Mouse (Mus musculus): ENCODE data around the gene Fbxo7. TPM values are rescaled to one million over a fixed set of nuclear protein-coding genes. Genes with fewer than 3 reads are reported as not detected.
"Not testable (repeated sequence)": the region's sequence is repeated elsewhere in the genome, so short reads cannot be mapped to it uniquely, and the experiment has no call there.

Fbxo7 gene
- 29.1 and 33.9 TPM in 2 replicates for polyA plus RNA-seq (2012; rRNA removed)

DNA sequence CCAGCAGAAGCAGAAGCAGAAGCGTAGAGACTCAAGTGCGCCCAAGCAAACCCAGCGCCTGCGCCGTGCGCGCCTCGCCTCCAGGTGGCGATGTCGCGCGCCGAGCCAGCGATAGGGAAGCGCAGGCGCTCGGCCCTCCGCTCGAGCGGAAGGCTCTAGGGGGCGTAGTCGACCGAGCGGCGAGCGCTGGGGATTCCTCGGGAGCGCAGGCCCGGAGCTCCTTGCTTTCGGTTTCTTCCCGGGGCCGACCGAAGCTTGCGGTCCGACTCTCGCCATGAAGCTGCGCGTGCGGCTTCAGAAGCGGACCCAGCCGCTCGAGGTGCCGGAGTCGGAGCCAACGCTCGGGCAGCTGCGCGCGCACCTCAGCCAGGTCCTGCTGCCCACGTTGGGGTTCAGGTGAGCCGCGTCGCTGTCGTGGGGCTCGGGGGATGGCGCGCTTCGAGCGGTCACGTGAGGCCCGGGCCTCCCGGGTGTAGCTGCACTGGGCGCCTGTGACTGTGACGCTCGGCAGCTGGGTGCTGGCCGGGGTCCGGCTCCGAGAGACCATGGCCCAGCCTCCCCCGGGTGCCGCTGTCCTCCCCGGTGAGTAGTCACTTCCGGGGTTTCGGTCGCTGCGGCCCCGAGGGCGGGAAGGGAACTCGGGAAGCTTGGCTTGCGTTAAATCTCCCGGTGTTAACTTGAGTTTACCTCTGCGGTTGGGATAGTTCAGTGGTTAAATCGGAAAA lies at the start of gene Fbxo7:
Gene Fbxo7, plus strand, starts transcription at position 224 of the 725 bp plus-strand sequence.
- peak; percentile 30 for DNase-seq (ENCODE audit: low read depth)

DNA sequence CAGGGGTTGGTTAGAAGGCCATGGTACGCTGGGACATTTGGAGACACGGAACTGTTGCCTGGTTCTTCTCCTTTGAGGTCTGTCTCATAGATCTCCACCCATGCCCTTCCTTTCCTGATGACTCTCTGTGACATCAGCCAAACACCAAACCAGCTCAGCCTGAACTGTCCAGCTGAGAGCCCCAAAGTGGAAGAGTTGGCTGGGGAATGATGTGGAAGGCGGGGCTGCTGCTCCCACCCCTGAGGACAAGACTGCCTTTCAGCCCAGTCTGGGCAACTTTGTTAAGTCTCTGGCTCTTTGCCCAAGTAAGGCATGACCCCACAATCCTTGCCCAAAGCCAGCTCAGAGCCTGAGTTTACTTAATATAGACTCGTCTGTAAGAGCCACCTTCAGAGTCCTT lies 48.9 kb upstream of the Fbxo7 start:
- no peak for DNase-seq (ENCODE audit: low read depth)

DNA sequence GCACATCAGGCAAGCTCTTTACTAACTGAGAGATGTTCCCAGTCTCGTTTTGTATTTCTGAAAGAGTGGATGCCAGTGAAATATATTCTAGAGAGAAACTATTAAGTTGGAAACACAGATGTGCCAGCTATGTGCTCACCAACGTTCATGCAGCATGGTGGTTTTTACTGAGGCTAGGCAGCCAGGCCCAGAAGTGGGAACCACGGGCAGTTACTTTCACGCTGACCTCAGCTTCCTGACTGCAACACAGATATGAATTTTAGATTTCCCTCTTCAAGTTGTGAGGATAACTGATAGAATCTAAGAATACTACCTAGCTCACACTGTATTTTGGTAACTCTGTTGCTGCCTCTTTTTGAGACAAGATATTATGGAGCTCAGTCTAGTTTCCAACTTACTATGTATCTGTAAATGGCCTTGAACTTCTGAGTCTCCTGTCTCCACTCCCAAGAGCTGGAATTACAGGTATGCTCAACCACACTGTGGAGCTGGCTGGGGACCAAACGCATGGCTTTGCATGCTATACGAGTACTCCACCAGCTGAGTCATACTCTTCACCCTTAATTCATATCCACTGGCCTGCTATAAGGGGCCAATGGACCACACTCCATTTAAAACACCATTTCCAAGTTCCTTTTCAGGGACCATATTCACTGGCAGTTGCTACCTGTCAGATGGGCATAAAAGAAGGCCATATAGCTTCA lies 32.2 kb upstream of the Fbxo7 start:
- DNase-seq (ENCODE audit: low read depth), result no peak

DNA sequence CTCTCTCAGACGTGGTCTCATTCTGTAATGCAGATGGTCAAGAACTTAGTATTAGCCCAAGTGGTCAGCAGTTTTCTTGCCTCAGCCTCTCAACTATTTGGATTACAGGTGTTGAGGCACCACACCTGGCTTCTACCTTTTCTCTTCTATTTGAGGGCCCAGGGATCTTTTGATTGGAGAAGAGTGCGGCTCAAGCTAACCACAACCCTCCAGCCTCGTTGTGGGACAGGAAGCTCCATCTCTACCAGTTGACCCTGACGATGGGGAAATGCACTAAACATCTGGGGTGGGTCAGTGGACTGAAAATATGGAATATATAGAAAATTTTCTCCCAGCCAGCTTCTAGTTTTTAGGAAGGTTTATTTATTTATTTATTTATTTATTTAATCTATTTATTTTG lies 29.4 kb upstream of the Fbxo7 start:
- DNase-seq (ENCODE audit: low read depth), result no peak

DNA sequence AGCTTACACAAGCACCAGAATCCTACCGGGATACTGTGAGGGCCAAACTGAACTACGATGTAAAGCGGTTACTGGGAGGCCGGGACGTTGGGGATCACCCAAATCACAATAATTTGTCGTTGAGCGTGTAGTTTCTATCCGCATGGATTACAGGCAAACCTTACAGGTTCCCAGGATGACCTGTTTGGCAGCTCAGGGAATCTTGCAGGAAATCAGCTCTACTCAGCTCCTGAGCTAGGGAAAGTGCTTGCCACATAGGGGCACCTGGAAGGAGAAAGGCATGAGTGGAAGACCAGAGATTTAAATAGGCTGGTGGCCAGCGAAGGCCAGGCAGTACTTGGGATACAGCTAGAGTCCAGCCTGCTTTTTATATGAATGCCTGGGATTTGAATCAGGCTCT lies 27.9 kb upstream of the Fbxo7 start:
- DNase-seq (ENCODE audit: low read depth), result no peak

DNA sequence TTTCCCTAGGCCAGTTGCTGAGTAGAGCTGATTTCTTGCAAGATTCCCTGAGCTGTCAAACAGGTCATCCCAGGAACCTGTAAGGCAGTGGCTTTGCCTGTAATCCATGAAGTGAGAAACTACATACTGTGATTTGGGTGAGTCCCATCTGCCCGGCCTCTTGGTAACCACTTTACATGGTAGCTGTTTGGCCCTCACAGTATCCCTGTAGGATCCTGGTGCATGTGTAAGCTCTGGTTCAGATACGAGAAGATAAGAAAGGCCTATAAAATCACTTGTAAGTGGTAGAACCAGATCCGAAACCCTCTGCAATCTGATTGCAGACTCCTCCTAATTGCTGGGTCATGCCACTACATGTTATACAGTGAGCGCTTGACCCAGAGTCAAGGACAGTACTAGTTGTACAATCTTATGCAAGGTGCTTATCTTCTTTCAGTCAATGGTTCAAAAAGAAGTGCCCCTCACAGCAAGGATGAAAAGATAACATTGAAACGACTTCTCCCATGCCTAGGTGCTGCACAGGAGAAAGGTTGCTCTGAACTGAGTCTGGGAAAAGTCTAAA lies 27.1 kb upstream of the Fbxo7 start:
- DNase-seq (ENCODE audit: low read depth), result no peak

DNA sequence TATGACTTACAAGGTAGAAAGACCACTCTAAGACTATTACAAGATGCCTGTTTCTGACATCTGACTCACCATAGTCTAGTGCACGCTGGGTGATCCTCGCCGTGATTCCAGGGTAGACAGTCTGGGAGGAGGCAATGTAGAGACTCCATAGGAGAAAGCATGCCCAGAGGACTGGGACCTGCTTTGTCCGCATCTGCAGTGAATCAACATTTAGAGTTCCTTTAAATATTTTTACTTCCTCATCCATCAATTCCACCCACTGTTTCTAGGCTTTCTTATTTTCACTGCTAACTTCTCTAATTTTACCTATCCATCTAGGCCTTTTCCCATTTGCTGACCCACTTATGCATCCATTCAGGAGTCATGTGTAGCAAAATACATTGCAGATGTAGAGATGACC lies 21.3 kb upstream of the Fbxo7 start:
- DNase-seq (ENCODE audit: low read depth), result no peak

DNA sequence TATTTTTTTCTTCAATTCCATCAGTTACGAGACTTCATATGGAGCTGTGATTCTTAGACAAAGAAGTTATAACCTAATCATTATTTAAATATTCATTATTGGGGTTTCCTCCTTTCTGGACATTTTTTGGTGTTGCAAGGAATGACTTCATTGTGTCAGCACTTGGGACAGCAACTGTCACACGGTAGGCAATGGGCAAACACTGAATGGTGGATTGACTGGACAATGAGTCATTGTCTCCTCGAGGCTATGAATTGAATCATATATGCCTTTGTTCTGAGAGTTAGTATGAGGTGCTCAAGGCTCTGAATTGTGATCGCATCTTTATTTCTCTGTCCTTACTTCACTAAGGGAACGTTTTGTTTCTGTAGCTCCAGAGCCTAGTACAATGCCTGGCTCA lies 15.3 kb upstream of the Fbxo7 start:
- no peak for DNase-seq (ENCODE audit: low read depth)

DNA sequence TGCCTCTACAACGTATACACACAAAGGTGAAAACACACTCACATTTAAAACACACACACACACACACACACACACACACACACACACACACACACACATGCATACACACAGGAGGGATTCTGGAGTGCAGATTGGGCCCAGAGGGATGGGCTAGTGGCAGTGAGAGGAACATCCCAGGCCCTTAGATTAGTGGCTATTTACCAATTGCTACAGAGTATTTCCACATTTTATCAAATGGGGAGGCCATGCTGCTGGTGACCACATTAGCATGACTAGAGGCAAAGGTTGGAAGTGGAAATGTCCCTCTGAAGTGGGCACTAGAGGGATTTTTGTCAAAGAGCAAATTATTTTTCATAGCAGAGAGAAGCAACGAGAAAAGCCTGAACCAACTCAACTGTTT lies 12.1 kb upstream of the Fbxo7 start:
- DNase-seq (ENCODE audit: low read depth), result no peak

DNA sequence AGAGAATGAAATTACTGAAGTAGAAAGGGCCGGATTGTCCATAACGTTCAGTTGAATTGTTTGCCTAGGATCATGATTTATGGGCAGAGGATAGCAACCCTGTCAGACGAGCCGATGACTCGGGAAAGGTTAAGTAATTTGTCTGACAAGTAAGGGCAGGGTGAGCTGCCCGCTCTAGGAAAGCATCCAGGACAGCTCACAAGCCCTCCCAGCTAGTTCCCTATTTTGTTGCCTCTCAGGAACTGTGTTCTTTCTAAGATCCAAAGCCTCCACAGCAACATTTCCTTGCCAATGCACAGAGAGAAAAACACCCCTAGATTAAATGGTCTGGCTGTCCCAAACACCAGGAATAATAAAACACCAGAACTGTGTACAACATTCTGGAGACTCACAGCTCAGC lies 11.1 kb upstream of the Fbxo7 start:
- no peak for DNase-seq (ENCODE audit: low read depth)

DNA sequence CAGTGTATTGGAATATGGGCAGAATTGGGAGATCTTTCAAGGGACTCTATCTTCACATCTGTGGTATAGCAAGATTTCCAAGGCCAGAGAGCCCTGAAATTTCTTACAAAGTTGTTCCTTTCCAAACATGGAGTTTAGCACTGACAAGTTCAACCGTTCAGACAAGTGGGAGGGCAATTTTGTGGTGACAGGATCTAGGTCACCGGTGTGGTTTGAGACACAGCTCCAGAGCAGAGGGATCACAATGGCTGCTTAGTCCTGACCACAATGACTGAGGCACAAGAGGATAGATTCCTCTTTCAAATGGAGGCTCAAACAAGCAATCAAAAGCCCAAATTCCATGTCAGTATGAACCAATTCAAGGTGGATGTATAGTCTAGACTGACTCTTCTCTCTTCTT lies 10.6 kb upstream of the Fbxo7 start:
- DNase-seq (ENCODE audit: low read depth), result no peak

DNA sequence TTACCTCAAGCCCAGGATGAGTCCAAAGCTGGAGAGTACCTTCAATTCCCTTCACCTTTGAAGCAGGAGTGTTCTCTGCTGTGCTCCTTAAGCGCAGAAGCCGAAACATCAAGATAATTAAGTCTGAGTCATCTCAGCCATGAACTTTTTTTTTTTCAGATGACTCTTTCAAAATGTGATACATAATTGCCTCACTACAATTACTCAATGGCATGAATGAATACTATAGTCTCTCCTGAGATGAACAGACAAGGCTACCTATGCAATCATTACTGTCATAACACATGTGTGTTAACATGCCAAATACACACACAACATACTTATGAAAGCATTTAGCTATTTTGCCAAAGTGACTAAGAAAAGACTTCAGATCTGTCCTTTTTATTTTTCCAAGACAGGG lies 10.0 kb upstream of the Fbxo7 start, which contains the start of gene Bpifc:
Gene Bpifc, minus strand, starts transcription at position 115 of the 400 bp plus-strand sequence.
- no peak for DNase-seq (ENCODE audit: low read depth)

DNA sequence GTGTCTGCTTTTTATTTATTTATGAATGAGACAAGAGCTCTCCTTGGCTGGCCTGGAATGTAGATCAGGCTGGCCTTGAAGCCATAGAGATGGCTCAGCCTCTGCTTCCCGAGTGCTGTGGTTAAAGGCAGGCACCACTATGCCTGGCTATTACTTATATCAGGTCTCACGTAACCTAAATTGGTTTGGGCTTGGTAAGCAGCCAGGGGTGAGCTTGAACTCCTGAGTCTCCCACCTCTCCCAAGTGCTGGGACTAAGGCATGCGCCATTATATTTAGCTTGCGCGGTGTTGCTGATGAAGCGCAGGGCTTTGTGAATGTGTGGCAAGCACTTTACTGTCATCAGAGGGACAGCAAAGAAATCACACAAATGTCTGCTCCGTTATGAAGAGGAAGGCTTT lies 4.0 kb upstream of the Fbxo7 start:
- no peak for DNase-seq (ENCODE audit: low read depth)

DNA sequence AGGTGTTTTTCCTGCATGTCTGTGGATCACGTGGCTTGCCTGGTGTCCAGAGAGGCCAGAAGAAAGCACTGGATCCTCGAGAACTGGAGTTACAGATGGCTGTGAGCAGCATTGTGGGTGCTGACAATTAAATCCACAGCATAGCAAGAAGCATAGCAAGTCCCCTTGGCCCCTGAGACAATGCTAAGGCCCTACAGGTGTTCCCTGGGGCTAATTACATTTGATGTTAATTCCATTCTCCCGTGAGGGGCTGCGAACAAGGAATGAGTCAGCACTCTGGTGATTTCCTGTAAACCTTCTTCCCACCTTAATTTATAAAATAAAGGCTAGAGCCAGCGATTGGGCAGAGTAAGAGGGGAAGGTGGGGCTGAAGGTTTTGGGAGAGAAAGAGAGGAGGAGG lies 3.0 kb upstream of the Fbxo7 start:
- no peak for DNase-seq (ENCODE audit: low read depth)

DNA sequence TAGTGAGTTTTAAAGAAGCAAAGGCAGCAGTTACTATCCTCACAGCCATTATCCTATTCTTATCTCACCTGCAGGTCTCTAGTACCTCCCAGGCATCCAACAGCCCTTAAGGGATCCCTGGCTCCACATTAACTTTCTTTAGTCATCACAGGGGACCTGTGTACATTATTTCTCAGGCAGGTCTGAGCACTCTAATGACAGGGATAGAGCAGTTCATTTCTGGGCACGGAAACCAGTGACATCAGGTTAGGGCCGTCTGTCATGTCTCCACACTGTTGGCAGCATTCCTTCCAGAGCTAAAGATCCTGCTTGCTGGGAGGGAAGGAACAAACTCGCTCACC lies 394 bp upstream of the Fbxo7 start:
- no peak for DNase-seq (ENCODE audit: low read depth)

DNA sequence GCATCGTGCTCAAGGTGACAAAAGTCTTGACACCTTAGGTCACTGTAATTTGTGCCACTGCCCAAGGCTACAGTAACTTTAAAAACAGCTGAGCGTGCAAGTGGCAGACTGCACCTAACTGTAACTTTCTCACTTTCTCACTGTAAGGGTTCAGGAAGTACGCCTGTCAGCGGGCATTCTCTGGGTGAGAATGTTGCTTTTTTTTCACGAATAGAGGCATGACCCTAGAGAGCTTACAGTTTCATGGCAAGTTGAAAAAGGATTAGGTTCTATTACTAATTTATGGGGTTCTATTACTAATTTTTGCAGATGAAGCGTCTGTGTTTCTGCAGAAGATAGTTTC lies 673 bp downstream of the Fbxo7 start:
- no peak for DNase-seq (ENCODE audit: low read depth)

DNA sequence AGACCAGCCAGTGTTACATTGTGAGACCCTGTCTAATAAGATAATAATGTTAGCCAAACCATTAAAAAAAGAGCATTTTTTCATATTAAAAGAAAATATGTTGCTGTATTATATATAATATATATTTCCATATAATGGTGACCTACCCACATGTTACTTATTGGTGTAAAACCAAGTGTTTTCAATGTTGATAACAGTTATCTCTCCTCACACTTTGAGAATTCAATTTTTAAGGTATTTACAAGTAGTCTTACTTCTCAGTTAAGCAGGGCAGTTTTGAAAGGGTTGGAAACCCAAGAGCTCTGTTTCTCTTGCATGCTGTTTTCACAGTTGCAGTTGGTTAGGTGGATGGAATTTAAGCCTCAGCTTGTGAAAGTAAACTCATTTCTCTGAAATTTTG lies 1.4 kb downstream of the Fbxo7 start:
- DNase-seq (ENCODE audit: low read depth), result no peak

DNA sequence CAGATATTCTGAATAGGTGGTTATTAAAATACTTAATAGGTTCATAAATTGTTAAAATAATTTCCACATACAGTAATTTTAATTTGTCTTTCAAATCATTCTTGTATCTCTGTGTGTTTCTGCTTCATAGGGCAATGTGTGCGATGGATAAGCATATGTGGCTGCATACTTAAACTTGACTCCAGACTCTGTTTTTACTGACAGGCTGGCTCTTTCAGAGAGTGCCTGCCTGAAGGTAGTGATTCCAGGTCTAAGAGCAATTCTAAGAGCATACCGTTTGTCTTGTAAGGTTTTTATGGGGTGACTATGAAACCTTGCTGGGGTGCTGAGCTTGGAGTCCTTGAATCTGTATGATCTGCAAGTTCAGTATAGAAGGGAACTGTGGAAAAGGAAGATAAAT lies 4.1 kb downstream of the Fbxo7 start:
- no peak for DNase-seq (ENCODE audit: low read depth)

DNA sequence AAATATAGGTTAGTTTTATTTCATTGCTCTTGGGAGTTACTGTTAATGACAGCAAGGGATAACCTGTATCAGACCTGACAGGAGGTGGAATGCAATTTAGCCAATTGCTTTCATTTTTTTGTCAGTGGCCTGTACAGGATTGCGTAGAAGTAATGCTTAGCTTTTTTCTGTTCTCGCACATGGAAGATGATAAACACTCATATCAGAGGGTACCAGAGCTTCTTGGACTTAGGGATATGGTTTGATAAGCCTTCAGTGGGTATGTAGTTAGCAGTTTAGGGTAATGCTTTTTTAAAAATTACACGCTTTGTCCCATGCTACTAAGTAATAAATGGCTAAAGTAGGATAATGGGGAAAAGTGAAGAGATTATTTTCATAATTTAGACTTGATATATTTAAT lies 4.6 kb downstream of the Fbxo7 start:
- DNase-seq (ENCODE audit: low read depth), result no peak

DNA sequence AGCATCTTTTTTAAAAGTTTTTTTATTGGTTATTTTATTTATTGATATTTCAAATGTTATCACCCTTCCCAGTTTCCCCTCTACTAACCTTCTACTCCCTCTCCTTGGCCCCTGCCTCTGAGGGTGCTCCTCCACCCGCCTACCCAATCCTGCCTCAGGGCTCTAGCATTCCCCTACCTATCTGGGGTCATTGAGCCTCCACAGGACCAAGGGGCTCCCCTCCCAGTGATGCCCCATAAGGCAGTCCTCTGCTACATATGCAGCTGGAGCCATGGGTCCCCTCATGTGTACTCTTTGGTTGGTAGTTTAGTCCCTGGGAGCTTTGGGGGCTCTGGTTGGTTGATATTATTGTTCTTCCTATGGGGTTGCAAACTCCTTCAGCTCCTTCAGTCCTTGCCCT lies 5.0 kb downstream of the Fbxo7 start:
- not testable (repeated sequence) for DNase-seq (ENCODE audit: low read depth)

DNA sequence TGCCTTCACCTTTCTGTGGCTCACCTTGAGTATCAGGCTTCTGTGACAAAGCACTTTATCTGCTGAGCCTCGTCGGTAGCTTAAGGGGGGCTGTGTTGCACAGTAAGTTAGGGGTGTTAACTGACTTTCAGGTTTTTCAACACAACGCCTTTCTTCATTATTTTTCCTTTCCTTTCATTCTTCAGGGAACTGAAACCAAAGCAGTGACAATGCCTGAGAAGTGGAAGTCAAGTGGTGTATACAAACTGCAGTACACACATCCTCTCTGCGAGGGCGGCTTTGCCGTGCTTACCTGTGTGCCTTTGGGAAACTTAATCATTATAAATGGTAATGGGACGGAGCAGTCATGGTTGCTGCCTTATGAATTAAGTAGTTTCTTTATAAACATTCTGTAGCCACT lies 9.0 kb downstream of the Fbxo7 start:
- DNase-seq (ENCODE audit: low read depth), result no peak

DNA sequence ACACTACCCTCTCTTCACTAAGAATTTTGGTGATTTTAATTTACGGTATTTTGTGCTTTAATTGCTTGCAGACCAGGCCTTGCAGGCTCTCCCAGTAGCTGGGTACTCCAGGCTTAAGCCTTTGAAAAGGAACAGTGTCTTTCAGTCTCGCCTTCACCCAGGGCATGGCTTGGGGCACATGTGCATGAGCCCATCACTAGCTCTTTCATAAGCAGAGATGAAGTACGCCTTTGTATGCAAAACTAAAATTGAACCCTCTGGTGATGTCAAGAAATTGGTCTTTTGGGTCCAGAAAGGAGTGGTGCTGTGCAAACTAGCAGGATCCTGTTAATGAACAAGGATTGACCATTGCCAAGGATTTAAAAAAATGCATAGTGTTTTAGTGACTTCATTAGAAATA lies 10.7 kb downstream of the Fbxo7 start:
- DNase-seq (ENCODE audit: low read depth), result no peak

DNA sequence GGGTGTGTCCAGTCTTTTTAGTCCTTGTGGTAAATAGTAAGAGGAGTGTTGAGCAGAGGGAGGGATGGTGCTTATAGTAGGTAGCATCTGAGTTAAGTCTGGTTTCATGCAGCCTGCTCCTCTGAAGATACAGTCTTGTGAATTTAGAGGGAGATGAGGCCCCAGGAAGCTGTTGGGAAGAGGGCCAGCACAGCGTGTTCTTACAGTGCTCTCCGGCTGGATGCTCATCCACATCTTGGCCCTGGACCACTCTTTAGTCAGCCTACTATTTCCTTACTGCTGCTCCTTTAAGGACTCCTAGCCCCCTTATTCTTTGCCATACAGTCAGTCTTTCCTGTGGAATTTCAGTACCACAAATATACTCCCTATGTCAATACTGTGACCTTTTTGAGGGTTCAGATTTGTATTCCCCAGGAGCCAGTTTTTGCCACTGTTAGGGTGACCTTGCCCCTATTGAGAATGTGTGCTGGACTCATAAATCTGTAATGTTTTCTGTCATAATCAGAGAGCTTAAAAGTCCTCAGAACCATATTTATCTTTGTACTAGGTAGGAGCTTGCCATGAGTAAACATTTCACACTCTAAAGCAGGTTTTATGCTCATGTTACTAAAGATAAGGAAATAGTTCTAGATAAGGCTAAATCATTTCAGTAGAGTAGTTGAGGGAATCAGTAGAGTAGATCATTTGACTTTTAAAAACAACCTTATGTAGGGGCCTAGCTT lies 12.4 kb downstream of the Fbxo7 start:
- DNase-seq (ENCODE audit: low read depth), result no peak

Data from gonadal fat pad, adult 2 months (tissue).